Mouse (Mus musculus) kidney, postnatal 10 days (tissue): ENCODE data around the gene Ulk4.

Experiments used
- DNase-seq: peaks from one replicate; pipeline ENCODE4 v3.0.0; 2021; ENCODE audit warnings: mixed read lengths

Gene Ulk4

GRCm38 (mm10) chr9:120963104-120963503, 313.9 kb downstream of the Ulk4 start:
- peak; percentile 55 for DNase-seq

- DNase-seq, result peak; percentile 60
These were observed 314.9 kb downstream of the Ulk4 start for GRCm38 (mm10) chr9:120961969-120962700.

GRCm38 (mm10) chr9:120961466-120961865, 315.5 kb downstream of the Ulk4 start:
- no peak for DNase-seq

- no peak for DNase-seq
These were observed 316.4 kb downstream of the Ulk4 start for GRCm38 (mm10) chr9:120960611-120961010.

GRCm38 (mm10) chr9:120959225-120959624, 317.8 kb downstream of the Ulk4 start:
- DNase-seq, result no peak

GRCm38 (mm10) chr9:120958560-120958959, 318.4 kb downstream of the Ulk4 start:
- peak; percentile 48 for DNase-seq

GRCm38 (mm10) chr9:120958051-120958450, 318.9 kb downstream of the Ulk4 start:
- DNase-seq, result no peak

- DNase-seq, result no peak
These were observed 325.1 kb downstream of the Ulk4 start for GRCm38 (mm10) chr9:120951947-120952346.

- DNase-seq, result no peak
These were observed 326.2 kb downstream of the Ulk4 start for GRCm38 (mm10) chr9:120950761-120951160.

- no peak for DNase-seq
These were observed 328.2 kb downstream of the Ulk4 start for GRCm38 (mm10) chr9:120948832-120949231.

GRCm38 (mm10) chr9:120946131-120946530, 330.9 kb downstream of the Ulk4 start:
- DNase-seq, result no peak

- no peak for DNase-seq
These were observed 332.8 kb downstream of the Ulk4 start for GRCm38 (mm10) chr9:120944211-120944610.

- no peak for DNase-seq
These were observed 333.2 kb downstream of the Ulk4 start for GRCm38 (mm10) chr9:120943757-120944156.

GRCm38 (mm10) chr9:120940858-120941257, 336.1 kb downstream of the Ulk4 start:
- DNase-seq, result no peak

- peak; percentile 81 for DNase-seq
These were observed 340.6 kb downstream of the Ulk4 start for GRCm38 (mm10) chr9:120936351-120936750.

- no peak for DNase-seq
These were observed 341.4 kb downstream of the Ulk4 start for GRCm38 (mm10) chr9:120935634-120935922.

GRCm38 (mm10) chr9:120934821-120935633, 342.0 kb downstream of the Ulk4 start:
- no peak for DNase-seq

GRCm38 (mm10) chr9:120933886-120934758, 342.9 kb downstream of the Ulk4 start:
- peak; percentile 82 for DNase-seq

GRCm38 (mm10) chr9:120933587-120933885, 343.5 kb downstream of the Ulk4 start:
- DNase-seq, result no peak

- DNase-seq, result peak; percentile 98
These were observed 344.0 kb downstream of the Ulk4 start for GRCm38 (mm10) chr9:120932797-120933586.

GRCm38 (mm10) chr9:120932371-120932770, 344.6 kb downstream of the Ulk4 start:
- DNase-seq, result no peak

- no peak for DNase-seq
These were observed 346.2 kb downstream of the Ulk4 start for GRCm38 (mm10) chr9:120930811-120931210.

GRCm38 (mm10) chr9:120930021-120930420, 347.0 kb downstream of the Ulk4 start:
- DNase-seq, result no peak
